Mouse (Mus musculus): ENCODE results near the gene Usp7.

DNA sequence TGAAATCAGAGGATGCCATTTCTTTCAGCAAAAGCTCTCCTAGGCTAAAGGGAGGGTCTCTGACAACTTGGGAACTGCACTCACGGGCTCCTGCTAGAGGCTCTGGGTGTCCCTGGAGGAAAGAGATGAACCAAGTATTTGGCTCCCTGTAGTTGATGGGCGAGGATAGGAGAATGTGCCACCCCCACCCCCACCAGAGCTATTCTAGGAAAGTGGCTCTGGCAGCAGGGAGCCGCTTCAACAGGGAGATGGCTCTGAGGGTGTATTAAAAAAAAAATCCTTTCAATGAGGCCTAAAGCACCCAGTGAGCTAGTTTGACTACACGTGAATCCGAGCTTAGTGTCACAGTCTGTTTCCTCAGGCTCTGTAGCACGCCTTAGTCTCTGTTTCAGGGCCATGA, 29.1 kb downstream of the Usp7 start:
- TF ChIP-seq CTCF (IDR thresholded peaks at IDR 0.05; ENCODE audit: low read depth, low read length) (no peak), GATA2 (IDR thresholded peaks at IDR 0.05; ENCODE audit: borderline replicate concordance, low read depth, low read length) (no peak), GATA1 (IDR thresholded peaks at IDR 0.05; ENCODE audit: borderline replicate concordance, low read length) (no peak), TAL1 (conservative IDR thresholded peaks at IDR 0.05; ENCODE audit: low read depth, low read length) (no peak), POLR2AphosphoS5 (IDR thresholded peaks at IDR 0.05; ENCODE audit: insufficient replicate concordance, low read depth, low read length) (no peak)

Data from G1E (cell line).